Mouse (Mus musculus) megakaryocyte, embryonic 14.5 days (primary cell): Measurements from ENCODE around the gene Ifitm2.

Source experiments
- FLI1 ChIP-seq: IDR thresholded peaks from 2 replicates; pipeline ENCODE4 v1.6.1; 2012; ENCODE audit warnings: low read length, inconsistent platforms, mixed read lengths
- GATA1 ChIP-seq: IDR thresholded peaks from 3 replicates; pipeline ENCODE4 v1.6.1; 2012; ENCODE audit warnings: mixed read lengths, low read length, inconsistent platforms, borderline replicate concordance

- no peak for TF ChIP-seq GATA1
- no peak for TF ChIP-seq FLI1
Measured at GRCm38 (mm10) chr7:140927181-140927580, 28.6 kb downstream of the Ifitm2 start.
